Mouse (Mus musculus) hindbrain, embryonic 13.5 days (tissue): ENCODE results near the gene Myo1d. TPM values are rescaled to one million over a fixed set of nuclear protein-coding genes. Genes with fewer than 3 reads are reported as not detected.

ENCODE experiments used
- ATAC-seq: fragments of 200-750 bp; cut with Nextera tagmentation; 2 replicates; pipeline ENCODE4 v1.8.0; 2017; ENCODE audit warnings: moderate TSS enrichment; ENCODE audit not compliant: low FRiP score
- H3K27ac ChIP-seq: fragments of 300-500 bp; sonication (generic); 2 replicates; pipeline ENCODE4 v1.5.1; 2015; ENCODE audit warnings: inconsistent platforms, mild to moderate bottlenecking, moderate library complexity
- H3K27me3 ChIP-seq: fragments of 300-500 bp; sonication (generic); 2 replicates; pipeline ENCODE4 v1.6.1; 2015; ENCODE audit warnings: mild to moderate bottlenecking, inconsistent platforms
- H3K36me3 ChIP-seq: fragments of 300-500 bp; sonication (generic); 2 replicates; pipeline ENCODE4 v1.6.1; 2015; ENCODE audit warnings: mild to moderate bottlenecking, inconsistent platforms
- H3K4me1 ChIP-seq: fragments of 300-500 bp; sonication (generic); replicated peaks from 2 replicates; pipeline ENCODE4 v1.6.1; 2015; ENCODE audit warnings: inconsistent platforms
- H3K4me2 ChIP-seq: fragments of 300-500 bp; sonication (generic); 2 replicates; pipeline ENCODE4 v1.6.1; 2015; ENCODE audit warnings: inconsistent platforms, mild to moderate bottlenecking, moderate library complexity
- H3K4me3 ChIP-seq: fragments of 300-500 bp; sonication (generic); 2 replicates; pipeline ENCODE4 v1.5.1; 2015; ENCODE audit warnings: mild to moderate bottlenecking, inconsistent platforms
- H3K9ac ChIP-seq: fragments of 300-500 bp; sonication (generic); 2 replicates; pipeline ENCODE4 v1.6.1; 2015; ENCODE audit warnings: mild to moderate bottlenecking, inconsistent platforms
- H3K9me3 ChIP-seq: fragments of 300-500 bp; sonication (generic); 2 replicates; pipeline ENCODE4 v1.6.1; 2016; ENCODE audit warnings: inconsistent platforms
- whole genome bisulfite sequencing: fragments of 180-500 bp; shearing (Covaris S2); methylation state at CpG from one replicate; pipeline ENCODE4 v1.1.7; 2015; 5-methylcytosine and 5-hydroxymethylcytosine counted together
- polyA plus RNA-seq: library from polyadenylated mRNA; unstranded; fragments of >200 nt; fragmentation: Nextera tagmentation; extraction: Ambion mirVana; gene quantifications from 2 replicates; pipeline ENCODE4 v1.2.1, GENCODE M21; 2015

The Myo1d gene
- polyA plus RNA-seq, 1 experiment from 2014 or later: 2.2 TPM

GRCm38 (mm10) chr11:80585761-80586160 is 194.1 kb downstream of the Myo1d start:
- Histone ChIP-seq H3K9me3 (no peaks in the 10 kb centered on the region), H3K36me3 (no peaks in the 10 kb centered on the region), H3K9ac (no peak overlapping the region), H3K27ac (no peak overlapping the region), H3K27me3 (peaks cover 23% of the 10 kb centered on the region; the same call in 1 of the 2 replicates), H3K4me3 (no peak overlapping the region), H3K4me2 (no peak overlapping the region), H3K4me1 (peaks cover 14% of the 10 kb centered on the region)
- no peak for ATAC-seq

GRCm38 (mm10) chr11:80585211-80585610 is 194.6 kb downstream of the Myo1d start:
- H3K4me2 ChIP-seq: no peak overlapping the region
- H3K27me3 ChIP-seq: peaks cover 25% of the 10 kb centered on the region; the same call in 1 of the 2 replicates
- no peak overlapping the region; the same call in 1 of the 2 replicates for H3K27ac ChIP-seq
- H3K36me3 ChIP-seq: no peaks in the 10 kb centered on the region
- WGBS: 55% methylated on average over 11 of the region's 11 CpGs
- peaks cover 11% of the 10 kb centered on the region for H3K4me1 ChIP-seq
- no peak overlapping the region for H3K9ac ChIP-seq
- H3K9me3 ChIP-seq: no peaks in the 10 kb centered on the region
- no peak overlapping the region for H3K4me3 ChIP-seq
- no peak for ATAC-seq

GRCm38 (mm10) chr11:80580494-80580893 is 199.3 kb downstream of the Myo1d start:
- ATAC-seq: no peak
- Histone ChIP-seq H3K27me3 (peaks cover 22% of the 10 kb centered on the region; the same call in 1 of the 2 replicates), H3K9me3 (no peaks in the 10 kb centered on the region), H3K4me2 (no peak overlapping the region), H3K4me1 (peaks cover 41% of the 10 kb centered on the region), H3K27ac (peak overlapping the region; percentile 44; the same call in 1 of the 2 replicates), H3K9ac (no peak overlapping the region), H3K4me3 (no peak overlapping the region), H3K36me3 (no peaks in the 10 kb centered on the region)
- 82% methylated on average over 3 of the region's 3 CpGs for WGBS

- peak overlapping the region; percentile 12 for H3K4me3 ChIP-seq
- peak; percentile 97 for ATAC-seq
- no peaks in the 10 kb centered on the region for H3K9me3 ChIP-seq
- peak overlapping the region; percentile 67 for H3K9ac ChIP-seq
- H3K4me2 ChIP-seq: peak overlapping the region; percentile 48
- WGBS: 9% methylated on average over 14 of the region's 14 CpGs
- peaks cover 38% of the 10 kb centered on the region for H3K4me1 ChIP-seq
- no peaks in the 10 kb centered on the region for H3K36me3 ChIP-seq
- H3K27ac ChIP-seq: peak overlapping the region; percentile 97
- peaks cover 25% of the 10 kb centered on the region; the same call in 1 of the 2 replicates for H3K27me3 ChIP-seq
Observed at GRCm38 (mm10) chr11:80577747-80578640, 201.8 kb downstream of the Myo1d start.

GRCm38 (mm10) chr11:80575794-80576193 is 204.0 kb downstream of the Myo1d start:
- H3K9ac ChIP-seq: no peak overlapping the region
- no peaks in the 10 kb centered on the region for H3K9me3 ChIP-seq
- no peak overlapping the region for H3K4me2 ChIP-seq
- peaks cover 13% of the 10 kb centered on the region; the same call in 1 of the 2 replicates for H3K27me3 ChIP-seq
- no peaks in the 10 kb centered on the region for H3K36me3 ChIP-seq
- no peak for ATAC-seq
- H3K4me3 ChIP-seq: no peak overlapping the region
- 82% methylated on average over 3 of the region's 3 CpGs for WGBS
- H3K27ac ChIP-seq: peak overlapping the region; percentile 97
- peaks cover 31% of the 10 kb centered on the region for H3K4me1 ChIP-seq

- Histone ChIP-seq H3K4me1 (peaks cover 25% of the 10 kb centered on the region), H3K4me3 (no peak overlapping the region), H3K27ac (peak overlapping the region; percentile 32; the same call in 1 of the 2 replicates), H3K36me3 (no peaks in the 10 kb centered on the region), H3K27me3 (peaks cover 16% of the 10 kb centered on the region; the same call in 1 of the 2 replicates), H3K4me2 (no peak overlapping the region), H3K9ac (no peak overlapping the region), H3K9me3 (no peaks in the 10 kb centered on the region)
- no peak for ATAC-seq
- 59% methylated on average over 3 of the region's 3 CpGs for WGBS
Observed at GRCm38 (mm10) chr11:80566286-80566685, 213.5 kb downstream of the Myo1d start.

GRCm38 (mm10) chr11:80564975-80565965 is 214.6 kb downstream of the Myo1d start:
- 61% methylated on average over 7 of the region's 7 CpGs for WGBS
- Histone ChIP-seq H3K4me3 (no peak overlapping the region), H3K4me2 (no peak overlapping the region), H3K27ac (no peak overlapping the region), H3K4me1 (peaks cover 25% of the 10 kb centered on the region), H3K27me3 (peaks cover 17% of the 10 kb centered on the region; the same call in 1 of the 2 replicates), H3K9ac (no peak overlapping the region), H3K9me3 (no peaks in the 10 kb centered on the region), H3K36me3 (no peaks in the 10 kb centered on the region)
- peak; percentile 36; the same call in 1 of the 2 replicates for ATAC-seq

GRCm38 (mm10) chr11:80562479-80562878 is 217.3 kb downstream of the Myo1d start:
- Histone ChIP-seq H3K4me1 (peaks cover 25% of the 10 kb centered on the region), H3K27me3 (peaks cover 17% of the 10 kb centered on the region; the same call in 1 of the 2 replicates), H3K9me3 (no peaks in the 10 kb centered on the region), H3K4me3 (no peak overlapping the region), H3K9ac (no peak overlapping the region), H3K4me2 (no peak overlapping the region), H3K36me3 (no peaks in the 10 kb centered on the region), H3K27ac (no peak overlapping the region)
- ATAC-seq: no peak
- WGBS: 33% methylated on average over 3 of the region's 3 CpGs

GRCm38 (mm10) chr11:80560770-80561169 is 219.1 kb downstream of the Myo1d start:
- Histone ChIP-seq H3K27me3 (peaks cover 15% of the 10 kb centered on the region; the same call in 1 of the 2 replicates), H3K4me3 (no peak overlapping the region), H3K36me3 (no peaks in the 10 kb centered on the region), H3K4me1 (peaks cover 12% of the 10 kb centered on the region), H3K9ac (no peak overlapping the region), H3K9me3 (no peaks in the 10 kb centered on the region), H3K27ac (no peak overlapping the region), H3K4me2 (no peak overlapping the region)
- WGBS: 67% methylated on average over 5 of the region's 5 CpGs
- ATAC-seq: no peak

GRCm38 (mm10) chr11:80555416-80555815 is 224.4 kb downstream of the Myo1d start:
- 91% methylated on average over 5 of the region's 5 CpGs for WGBS
- no peak overlapping the region for H3K4me2 ChIP-seq
- H3K4me3 ChIP-seq: no peak overlapping the region
- H3K9ac ChIP-seq: no peak overlapping the region
- H3K27me3 ChIP-seq: peaks cover 13% of the 10 kb centered on the region; the same call in 1 of the 2 replicates
- no peak overlapping the region for H3K27ac ChIP-seq
- no peak for ATAC-seq
- H3K9me3 ChIP-seq: no peaks in the 10 kb centered on the region
- peaks cover 11% of the 10 kb centered on the region for H3K4me1 ChIP-seq
- no peaks in the 10 kb centered on the region for H3K36me3 ChIP-seq

GRCm38 (mm10) chr11:80553046-80553445 is 226.8 kb downstream of the Myo1d start:
- ATAC-seq: no peak
- no peaks in the 10 kb centered on the region for H3K36me3 ChIP-seq
- no peak overlapping the region for H3K27ac ChIP-seq
- peaks cover 20% of the 10 kb centered on the region for H3K4me1 ChIP-seq
- 0 out of 2 replicates have a peak, but pooled peaks cover 5% of the 10 kb centered on the region for H3K27me3 ChIP-seq
- H3K4me2 ChIP-seq: no peak overlapping the region
- no peak overlapping the region for H3K9ac ChIP-seq
- H3K9me3 ChIP-seq: no peaks in the 10 kb centered on the region
- no peak overlapping the region for H3K4me3 ChIP-seq
- 87% methylated on average over 11 of the region's 11 CpGs for WGBS
